Mouse (Mus musculus) hematopoietic stem cell, adult 5-6 weeks (primary cell): Measurements from ENCODE around the gene Ces1c. TPM values are rescaled to one million over a fixed set of nuclear protein-coding genes. Genes with fewer than 3 reads are reported as not detected.

Experiments
- ATAC-seq, 2 experiments: fragments of 125-278 bp in 1 of 2; replicated peaks in 1 of 2; 2 replicates each; pipeline ENCODE4 v1.8.0; 2016 to 2017; ENCODE audit warnings: inconsistent platforms in 2 of 2, mild to moderate bottlenecking in 2 of 2, moderate number of reproducible peaks in 2 of 2, low read depth in 1 of 2, moderate TSS enrichment in 1 of 2; ENCODE audit not compliant: low FRiP score in 2 of 2, poor library complexity in 2 of 2, severe bottlenecking in 2 of 2, insufficient read depth in 1 of 2, low TSS enrichment in 1 of 2
- total RNA-seq: library from RNA; stranded (forward); fragments of 172-1452, 232-1000 nt; gene quantifications from 2 replicates; pipeline ENCODE4 v1.2.3, GENCODE M21; 2017

The Ces1c gene
- total RNA-seq, 1 experiment from 2014 or later = not detected

- ATAC-seq = no peak
Observed at GRCm38 (mm10) chr8:93063416-93064117, 67.5 kb downstream of the Ces1c start.

- peak; percentile 66 to 87 for ATAC-seq
Observed at GRCm38 (mm10) chr8:93059185-93059584, 71.9 kb downstream of the Ces1c start.

DNA sequence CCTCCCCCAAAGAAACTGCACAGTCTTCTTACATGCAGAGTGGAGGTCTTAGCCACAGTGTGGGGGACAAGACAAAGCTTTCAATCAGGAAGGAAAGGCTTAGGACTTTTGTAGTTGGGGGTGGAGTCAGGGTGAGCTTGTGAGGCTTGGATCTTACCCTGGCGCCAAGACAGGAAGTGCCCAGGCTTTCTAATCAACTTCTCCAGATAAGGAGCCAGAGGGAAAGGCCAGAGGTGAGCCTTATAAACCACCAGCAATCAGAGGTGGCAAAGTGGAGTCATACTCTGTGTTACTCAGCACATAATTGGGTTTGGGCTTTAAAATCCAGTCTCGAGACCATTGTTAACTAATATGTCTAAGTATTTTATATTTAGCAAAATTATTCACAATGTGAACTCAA is 75.8 kb downstream of the Ces1c start:
- ATAC-seq = no peak

Other genes with a start within 250 kb of the Ces1c start
- gene Capns2, start 229.9 kb downstream of the Ces1c start, total RNA-seq = not detected in 2 replicates
- not detected in 2 replicates for gene Slc6a2, start 171.2 kb downstream of the Ces1c start, total RNA-seq
- gene Ces1a, start 83.1 kb downstream of the Ces1c start, total RNA-seq = not detected in 2 replicates
- not detected in 2 replicates for gene Ces1b, start 51.3 kb downstream of the Ces1c start, total RNA-seq
- gene Ces1d, start 66.6 kb upstream of the Ces1c start, total RNA-seq = 1.3 TPM in 1 of 2 replicates, not detected in the other
- gene Ces1e, start 98.3 kb upstream of the Ces1c start, total RNA-seq = not detected in 2 replicates
- not detected in 2 replicates for gene Ces1f, start 148.5 kb upstream of the Ces1c start, total RNA-seq
- not detected in 2 replicates for gene Ces1g, start 206.0 kb upstream of the Ces1c start, total RNA-seq
- gene Ces1h, start 248.4 kb upstream of the Ces1c start, total RNA-seq = not detected in 2 replicates